Mouse (Mus musculus) forebrain, postnatal 0 days (tissue): ENCODE measurements around the gene Polr2b. TPM values are rescaled to one million over a fixed set of nuclear protein-coding genes. Genes with fewer than 3 reads are reported as not detected.

ENCODE experiments used
- ATAC-seq: fragments of 200-750 bp; cut with Nextera tagmentation; 2 replicates; pipeline ENCODE4 v1.8.0; 2017; ENCODE audit warnings: mild to moderate bottlenecking, moderate library complexity
- DNase-seq: peaks from one replicate; pipeline ENCODE4 v3.0.0-alpha.2; 2015
- H3K27ac ChIP-seq: fragments of 300-500 bp; sonication (generic); 2 replicates; pipeline ENCODE4 v1.5.1; 2014; ENCODE audit warnings: low read depth, mild to moderate bottlenecking, antibody characterized with exemption, low read length, moderate library complexity, mixed read lengths
- H3K27me3 ChIP-seq: fragments of 300-500 bp; sonication (generic); 2 replicates; pipeline ENCODE4 v1.6.1; 2014; ENCODE audit warnings: mild to moderate bottlenecking, low read length, mixed read lengths; ENCODE audit not compliant: insufficient read depth
- H3K36me3 ChIP-seq: fragments of 300-500 bp; sonication (generic); 2 replicates; pipeline ENCODE4 v1.6.1; 2014; ENCODE audit warnings: mild to moderate bottlenecking, moderate library complexity; ENCODE audit not compliant: insufficient read depth
- H3K4me1 ChIP-seq: fragments of 300-500 bp; sonication (generic); 2 replicates; pipeline ENCODE4 v1.6.1; 2014; ENCODE audit warnings: antibody characterized with exemption; ENCODE audit not compliant: insufficient read depth
- H3K4me2 ChIP-seq: fragments of 300-500 bp; sonication (generic); 2 replicates; pipeline ENCODE4 v1.6.1; 2014; ENCODE audit warnings: low read depth, mild to moderate bottlenecking, moderate library complexity
- H3K4me3 ChIP-seq: fragments of 300-500 bp; sonication (generic); 2 replicates; pipeline ENCODE4 v1.5.1; 2014; ENCODE audit warnings: low read depth, low read length, mixed read lengths
- H3K9ac ChIP-seq: fragments of 300-500 bp; sonication (generic); 2 replicates; pipeline ENCODE4 v1.6.1; 2014; ENCODE audit warnings: mild to moderate bottlenecking
- H3K9me3 ChIP-seq: fragments of 300-500 bp; sonication (generic); 2 replicates; pipeline ENCODE4 v1.6.1; 2016; ENCODE audit warnings: low read length
- CTCF ChIP-seq: sonication (generic); IDR thresholded peaks from 2 replicates; pipeline ENCODE4 v1.5.1; 2016; ENCODE audit warnings: antibody characterized with exemption, control low read depth, low read depth
- WGBS: fragments of 180-500 bp; shearing (Covaris S2); extraction: QIAGEN DNeasy Blood & Tissue Kit; methylation state at CpG from one replicate; pipeline ENCODE4 v1.1.7; 2014; 5-methylcytosine and 5-hydroxymethylcytosine counted together
- polyA plus RNA-seq: library from polyadenylated mRNA; unstranded; fragments of >200 nt; fragmentation: Nextera tagmentation; extraction: Ambion mirVana; gene quantifications from 2 replicates; pipeline ENCODE4 v1.2.1, GENCODE M21; 2015
- total RNA-seq: library from RNA; depleted of rRNA; stranded (reverse); fragments of >200 nt; gene quantifications from 2 replicates; pipeline ENCODE4 v1.2.3, GENCODE M21; 2014

Gene Polr2b
- total and polyA plus RNA-seq, 2 experiments from 2014 or later = 53.2 to 97.5 TPM

GRCm38 (mm10) chr5:77266886-77267401 is 43.0 kb upstream of the Polr2b start:
- H3K4me3 ChIP-seq = peak overlapping the region; percentile 83
- no peak for TF ChIP-seq CTCF
- H3K4me1 ChIP-seq = 0 out of 2 replicates have a peak, but pooled peaks cover 3% of the 10 kb centered on the region
- WGBS = 3% methylated on average over 11 of the region's 11 CpGs
- H3K27ac ChIP-seq = peak overlapping the region; percentile 69
- H3K9ac ChIP-seq = peak overlapping the region; percentile 59
- H3K9me3 ChIP-seq = no peaks in the 10 kb centered on the region
- peak overlapping the region; percentile 90 for H3K4me2 ChIP-seq
- peaks cover 3% of the 10 kb centered on the region; the same call in 1 of the 2 replicates for H3K36me3 ChIP-seq
- ATAC-seq (no peak), DNase-seq (no peak)
- H3K27me3 ChIP-seq = no peaks in the 10 kb centered on the region; the same call in 1 of the 2 replicates

- Histone ChIP-seq H3K4me2 (peak overlapping the region; percentile 90; the same call in 1 of the 2 replicates), H3K4me1 (0 out of 2 replicates have a peak, but pooled peaks cover 3% of the 10 kb centered on the region), H3K27ac (no peak overlapping the region), H3K9me3 (no peaks in the 10 kb centered on the region), H3K27me3 (no peaks in the 10 kb centered on the region), H3K4me3 (no peak overlapping the region), H3K36me3 (peaks cover 3% of the 10 kb centered on the region; the same call in 1 of the 2 replicates), H3K9ac (no peak overlapping the region)
- DNase-seq (no peak), ATAC-seq (no peak)
- 52% methylated on average over 4 of the region's 4 CpGs for WGBS
- no peak for TF ChIP-seq CTCF
Measured at GRCm38 (mm10) chr5:77267441-77267840, 42.5 kb upstream of the Polr2b start.

GRCm38 (mm10) chr5:77267957-77268624 is 41.9 kb upstream of the Polr2b start:
- 94% methylated on average over 30 of the region's 30 CpGs for WGBS
- peaks cover 3% of the 10 kb centered on the region; the same call in 1 of the 2 replicates for H3K36me3 ChIP-seq
- H3K4me2 ChIP-seq = no peak overlapping the region
- H3K27me3 ChIP-seq = no peaks in the 10 kb centered on the region
- no peak for DNase-seq
- no peak overlapping the region for H3K27ac ChIP-seq
- ATAC-seq = no peak
- 0 out of 2 replicates have a peak, but pooled peaks cover 3% of the 10 kb centered on the region for H3K4me1 ChIP-seq
- no peaks in the 10 kb centered on the region for H3K9me3 ChIP-seq
- H3K9ac ChIP-seq = no peak overlapping the region
- H3K4me3 ChIP-seq = no peak overlapping the region
- TF ChIP-seq CTCF = no peak

- H3K27me3 ChIP-seq = no peaks in the 10 kb centered on the region
- no peak overlapping the region for H3K27ac ChIP-seq
- H3K4me1 ChIP-seq = 0 out of 2 replicates have a peak, but pooled peaks cover 3% of the 10 kb centered on the region
- DNase-seq = no peak
- TF ChIP-seq CTCF = peak; percentile 40
- no peaks in the 10 kb centered on the region for H3K9me3 ChIP-seq
- 77% methylated on average over 8 of the region's 8 CpGs for WGBS
- H3K9ac ChIP-seq = no peak overlapping the region
- no peak overlapping the region for H3K4me2 ChIP-seq
- ATAC-seq = no peak
- peaks cover 3% of the 10 kb centered on the region; the same call in 1 of the 2 replicates for H3K36me3 ChIP-seq
- no peak overlapping the region for H3K4me3 ChIP-seq
Measured at GRCm38 (mm10) chr5:77269399-77269798, 40.5 kb upstream of the Polr2b start.

- Histone ChIP-seq H3K27me3 (no peaks in the 10 kb centered on the region), H3K4me3 (no peak overlapping the region), H3K27ac (no peak overlapping the region), H3K9ac (no peak overlapping the region), H3K4me1 (no peaks in the 10 kb centered on the region), H3K4me2 (no peak overlapping the region), H3K9me3 (no peaks in the 10 kb centered on the region), H3K36me3 (peaks cover 5% of the 10 kb centered on the region; the same call in 1 of the 2 replicates)
- ATAC-seq = no peak
- WGBS = 84% methylated on average over 7 of the region's 7 CpGs
- DNase-seq = no peak
- TF ChIP-seq CTCF = no peak
Measured at GRCm38 (mm10) chr5:77273151-77273550, 36.8 kb upstream of the Polr2b start.

DNA sequence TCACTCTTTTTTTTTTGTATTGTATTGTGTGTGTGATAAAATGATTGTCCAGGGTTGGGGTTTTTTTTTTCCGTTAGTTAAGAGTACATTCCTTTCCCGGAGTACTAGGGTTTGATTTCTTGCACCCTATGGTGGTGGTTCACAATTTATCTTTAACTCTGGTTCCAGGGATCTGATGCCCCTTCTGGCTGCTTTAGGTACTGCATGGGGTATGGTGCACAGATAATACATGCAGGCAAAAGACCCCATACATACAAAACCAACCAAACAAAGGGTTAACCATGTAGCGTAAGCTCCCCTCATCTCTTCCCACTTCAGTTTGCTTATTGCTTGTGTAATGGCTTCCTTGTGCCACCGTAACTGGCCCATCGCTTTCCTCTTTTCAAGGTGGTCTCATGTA is 34.0 kb upstream of the Polr2b start:
- DNase-seq (peak; percentile 21), ATAC-seq (no peak)
- Histone ChIP-seq H3K4me3 (no peak overlapping the region), H3K4me2 (no peak overlapping the region), H3K27ac (no peak overlapping the region), H3K4me1 (no peaks in the 10 kb centered on the region), H3K27me3 (no peaks in the 10 kb centered on the region), H3K9me3 (no peaks in the 10 kb centered on the region), H3K36me3 (peaks cover 7% of the 10 kb centered on the region), H3K9ac (no peak overlapping the region)
- WGBS = 91% methylated on average over 5 of the region's 5 CpGs
- peak; percentile 63 for TF ChIP-seq CTCF

- DNase-seq (no peak), ATAC-seq (no peak)
- Histone ChIP-seq H3K9me3 (no peaks in the 10 kb centered on the region), H3K27me3 (no peaks in the 10 kb centered on the region), H3K27ac (no peak overlapping the region), H3K4me3 (no peak overlapping the region), H3K36me3 (peaks cover 18% of the 10 kb centered on the region), H3K9ac (no peak overlapping the region), H3K4me1 (no peaks in the 10 kb centered on the region), H3K4me2 (no peak overlapping the region)
- TF ChIP-seq CTCF = no peak
- WGBS = 96% methylated on average over 6 of the region's 6 CpGs
Measured at GRCm38 (mm10) chr5:77277204-77277603, 32.7 kb upstream of the Polr2b start.
